In the genomic region with DNA sequence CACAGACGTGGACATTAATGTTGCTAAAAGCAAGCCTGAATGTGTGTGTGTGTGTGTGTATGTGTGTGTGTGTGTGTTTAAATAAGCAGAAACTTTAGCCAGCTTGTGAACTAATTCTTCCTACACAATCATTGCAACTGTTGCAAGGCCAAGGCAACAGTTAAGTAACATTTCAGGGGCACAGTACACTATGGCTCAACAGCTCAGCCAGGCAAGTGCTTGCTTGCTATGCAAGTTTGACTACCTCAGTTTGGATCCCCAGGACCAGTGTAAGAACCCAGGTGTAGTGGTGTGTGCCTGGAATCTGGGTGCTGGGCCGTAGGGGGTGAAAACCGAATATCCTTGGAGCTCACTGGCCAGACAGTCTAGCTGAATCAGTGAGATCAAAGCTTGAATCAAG, we compare ENCODE assay signal across 8 mouse cellular contexts. TPM values are rescaled to one million over a fixed set of nuclear protein-coding genes. Genes with fewer than 3 reads are reported as not detected.
DNase-seq lines count a peak whose midpoint lies in the region; ATAC-seq lines count a peak whose summit lies in the region.

No protein-coding gene starts in this region.

- H3K9me3 ChIP-seq in heart, embryonic 15.5 days (replicated peaks): no peaks in the 10 kb centered on the region
- H3K9me3 ChIP-seq in hindbrain, embryonic 13.5 days: no peaks in the 10 kb centered on the region
- no peaks in the 10 kb centered on the region for H3K9me3 ChIP-seq in megakaryocyte, embryonic 14.5 days

- no peak for ATAC-seq in heart, embryonic 15.5 days (replicated peaks; ENCODE audit: insufficient number of reproducible peaks, insufficient read depth, low FRiP score, low read depth)
- no peak for ATAC-seq in hindbrain, embryonic 13.5 days (ENCODE audit: low FRiP score)

- H3K9ac ChIP-seq in heart, embryonic 15.5 days: no peak overlapping the region
- H3K9ac ChIP-seq in hindbrain, embryonic 13.5 days: no peak overlapping the region

- peak overlapping the region; percentile 81 for H3K4me2 ChIP-seq in heart, embryonic 15.5 days
- peak overlapping the region; percentile 89 for H3K4me2 ChIP-seq in hindbrain, embryonic 13.5 days

- no peak overlapping the region for H3K27ac ChIP-seq in heart, embryonic 15.5 days
- no peak overlapping the region for H3K27ac ChIP-seq in hindbrain, embryonic 13.5 days

- intact Hi-C loops in left cerebral cortex, postnatal 4 days (cut with DNase I): no loop called here

- no peak for DNase-seq in heart, postnatal 4 days
- peak; percentile 53 for DNase-seq in adrenal gland, adult 8-10 months
- no peak for DNase-seq in embryo, embryonic 10.5 days (ENCODE audit: low spot score)
- DNase-seq in left cerebral cortex, postnatal 4 days: no peak
- no peak for DNase-seq in gastrocnemius, postnatal 10 days

- H3K4me1 ChIP-seq in heart, embryonic 15.5 days (replicated peaks): peaks cover 47% of the 10 kb centered on the region
- H3K4me1 ChIP-seq in hindbrain, embryonic 13.5 days (replicated peaks): peaks cover 39% of the 10 kb centered on the region
- peaks cover 79% of the 10 kb centered on the region for H3K4me1 ChIP-seq in megakaryocyte, embryonic 14.5 days

- WGBS in heart, embryonic 15.5 days: 57% methylated on average over 3 of the region's 3 CpGs
- 75% methylated on average over 3 of the region's 3 CpGs for WGBS in hindbrain, embryonic 13.5 days

- H3K4me3 ChIP-seq in heart, embryonic 15.5 days: peak overlapping the region; percentile 34
- peak overlapping the region; percentile 76 for H3K4me3 ChIP-seq in hindbrain, embryonic 13.5 days
- peak overlapping the region; percentile 44 for H3K4me3 ChIP-seq in megakaryocyte, embryonic 14.5 days (replicated peaks)

- no peaks in the 10 kb centered on the region for H3K36me3 ChIP-seq in heart, embryonic 15.5 days
- H3K36me3 ChIP-seq in hindbrain, embryonic 13.5 days: no peaks in the 10 kb centered on the region
- H3K36me3 ChIP-seq in megakaryocyte, embryonic 14.5 days (replicated peaks; ENCODE audit: low read length): peaks cover 29% of the 10 kb centered on the region

- no peaks in the 10 kb centered on the region for H3K27me3 ChIP-seq in heart, embryonic 15.5 days
- no peaks in the 10 kb centered on the region for H3K27me3 ChIP-seq in hindbrain, embryonic 13.5 days
- H3K27me3 ChIP-seq in megakaryocyte, embryonic 14.5 days (replicated peaks): no peaks in the 10 kb centered on the region

RNA-seq across cellular contexts. Expression of gene Golim4, which starts 2.6 kb away (rescaled TPM):
- 40.1 and 43.8 TPM in 2 replicates for polyA plus RNA-seq in heart, embryonic 15.5 days (2015; fragmentation: Nextera tagmentation; extraction: Ambion mirVana)
- 10 to 100 TPM; 39.7 to 40.6 TPM for total RNA-seq in heart, postnatal 4 days (2021)
- total RNA-seq in adrenal gland, adult 8-10 months (2022): 100 to 1,000 TPM in 2 of 4 experiments, 10 to 100 TPM in 2; 65.7 to 123 (median 89.4) TPM
- 32.9 and 33.5 TPM in 2 replicates for polyA plus RNA-seq in hindbrain, embryonic 13.5 days (2015; fragmentation: Nextera tagmentation; extraction: Ambion mirVana)
- polyA plus RNA-seq in megakaryocyte, embryonic 14.5 days (2012; ENCODE audit: insufficient read depth, low replicate concordance): 4.3 and 11.3 TPM in 2 replicates
- 10 to 100 TPM; 20.6 to 21.9 TPM for total RNA-seq in left cerebral cortex, postnatal 4 days (2021)
- total RNA-seq in gastrocnemius, postnatal 10 days (2021): 10 to 100 TPM; 36.3 to 49.2 TPM
